Mouse (Mus musculus) liver, embryonic 14.5 days (tissue): ENCODE results near the gene Fgfr2. TPM values are rescaled to one million over a fixed set of nuclear protein-coding genes. Genes with fewer than 3 reads are reported as not detected.
"Not testable (repeated sequence)": the region's sequence is repeated elsewhere in the genome, so short reads cannot be mapped to it uniquely, and the experiment has no call there.

ENCODE experiments used
- ATAC-seq: fragments of 200-750 bp; cut with Nextera tagmentation; 2 replicates; pipeline ENCODE4 v1.8.0; 2017; ENCODE audit warnings: moderate number of reproducible peaks, mild to moderate bottlenecking, moderate library complexity; ENCODE audit not compliant: insufficient read depth
- DNase-seq, 3 experiments: peaks; one replicate each; pipeline ENCODE4 v3.0.0-alpha.2; 2012 to 2013; ENCODE audit warnings: low read depth in 3 of 3, low spot score in 3 of 3
- H3K27ac ChIP-seq: fragments of 300-500 bp; sonication (generic); 2 replicates; pipeline ENCODE4 v1.5.1; 2014; ENCODE audit warnings: moderate library complexity, mild to moderate bottlenecking, control low read depth, inconsistent platforms
- H3K27me3 ChIP-seq: fragments of 300-500 bp; sonication (generic); 2 replicates; pipeline ENCODE4 v1.6.1; 2014; ENCODE audit warnings: mild to moderate bottlenecking, low read length, moderate library complexity; ENCODE audit not compliant: control insufficient read depth, insufficient read depth
- H3K36me3 ChIP-seq: fragments of 300-500 bp; sonication (generic); replicated peaks from 2 replicates; pipeline ENCODE4 v1.6.1; 2014; ENCODE audit warnings: low read depth; ENCODE audit not compliant: control insufficient read depth, insufficient read depth
- H3K4me1 ChIP-seq, 2 experiments: fragments of 200-500 bp in 1 of 2; fragments of 300-500 bp in 1 of 2; sonication (generic) in 1 of 2; replicated peaks; 2 replicates each; pipeline ENCODE4 v1.6.1; 2012 to 2014; ENCODE audit warnings: antibody characterized with exemption in 1 of 2, inconsistent platforms in 1 of 2, low read length in 1 of 2; ENCODE audit not compliant: control insufficient read depth in 2 of 2, insufficient read depth in 2 of 2
- H3K4me2 ChIP-seq: fragments of 300-500 bp; sonication (generic); 2 replicates; pipeline ENCODE4 v1.6.1; 2014; ENCODE audit warnings: low read depth, mild to moderate bottlenecking, control low read depth, moderate library complexity
- H3K4me3 ChIP-seq, 2 experiments: fragments of 200-500 bp in 1 of 2; fragments of 300-500 bp in 1 of 2; sonication (generic) in 1 of 2; 2 replicates each; pipeline ENCODE4 v1.5.1; 2012 to 2014; ENCODE audit warnings: low read depth in 2 of 2, low read length in 2 of 2, mild to moderate bottlenecking in 2 of 2, control low read depth in 1 of 2, inconsistent platforms in 1 of 2, moderate library complexity in 1 of 2; ENCODE audit not compliant: insufficient read depth in 1 of 2
- H3K9ac ChIP-seq: fragments of 300-500 bp; sonication (generic); replicated peaks from 2 replicates; pipeline ENCODE4 v1.6.1; 2014; ENCODE audit warnings: mild to moderate bottlenecking, control low read depth, moderate library complexity
- H3K9me3 ChIP-seq: fragments of 300-500 bp; sonication (generic); 2 replicates; pipeline ENCODE4 v1.6.1; 2016; ENCODE audit warnings: low read length, mixed read lengths; ENCODE audit not compliant: control insufficient read depth
- CTCF ChIP-seq: IDR thresholded peaks from 2 replicates; pipeline ENCODE4 v1.5.1; 2016; ENCODE audit warnings: antibody characterized with exemption, low read depth, control low read depth
- EP300 ChIP-seq: IDR thresholded peaks from 2 replicates; pipeline ENCODE4 v1.6.1; 2016; ENCODE audit warnings: antibody characterized with exemption, low read depth
- WGBS: fragments of 180-500 bp; shearing (Covaris S2); extraction: QIAGEN DNeasy Blood & Tissue Kit; methylation state at CpG from one replicate; pipeline ENCODE4 v1.1.7; 2014; ENCODE audit not compliant: insufficient replicate concordance; 5-methylcytosine and 5-hydroxymethylcytosine counted together
- polyA plus RNA-seq, 2 experiments: library from polyadenylated mRNA; depleted of rRNA in 1 of 2; stranded (reverse) in 1 of 2; unstranded in 1 of 2; fragments of >200 nt; fragmentation: Nextera tagmentation in 1 of 2; extraction: Ambion mirVana in 1 of 2; gene quantifications; 2 replicates each; pipeline versions ENCODE4 v1.2.1 to v1.2.3; 2012 to 2014

Gene Fgfr2
- polyA plus RNA-seq, 2 experiments, result 7.9 to 8.8 TPM

- Histone ChIP-seq H3K27me3 (no peaks in the 10 kb centered on the region), H3K27ac (no peak overlapping the region), H3K4me2 (no peak overlapping the region), H3K36me3 (no peaks in the 10 kb centered on the region), H3K9ac (no peak overlapping the region), H3K9me3 (no peaks in the 10 kb centered on the region), H3K4me1 (peaks cover 0 to 5% of the 10 kb centered on the region in 2 experiments; a peak in 2 of 4 replicates), H3K4me3 (no peak overlapping the region)
- DNase-seq (no peak), ATAC-seq (no peak)
- TF ChIP-seq EP300 (no peak), CTCF (no peak)
- 66% methylated on average over 4 of the region's 4 CpGs for whole genome bisulfite sequencing
Measured at GRCm38 (mm10) chr7:132666516-132666915, 456.6 kb downstream of the Fgfr2 start.

DNA sequence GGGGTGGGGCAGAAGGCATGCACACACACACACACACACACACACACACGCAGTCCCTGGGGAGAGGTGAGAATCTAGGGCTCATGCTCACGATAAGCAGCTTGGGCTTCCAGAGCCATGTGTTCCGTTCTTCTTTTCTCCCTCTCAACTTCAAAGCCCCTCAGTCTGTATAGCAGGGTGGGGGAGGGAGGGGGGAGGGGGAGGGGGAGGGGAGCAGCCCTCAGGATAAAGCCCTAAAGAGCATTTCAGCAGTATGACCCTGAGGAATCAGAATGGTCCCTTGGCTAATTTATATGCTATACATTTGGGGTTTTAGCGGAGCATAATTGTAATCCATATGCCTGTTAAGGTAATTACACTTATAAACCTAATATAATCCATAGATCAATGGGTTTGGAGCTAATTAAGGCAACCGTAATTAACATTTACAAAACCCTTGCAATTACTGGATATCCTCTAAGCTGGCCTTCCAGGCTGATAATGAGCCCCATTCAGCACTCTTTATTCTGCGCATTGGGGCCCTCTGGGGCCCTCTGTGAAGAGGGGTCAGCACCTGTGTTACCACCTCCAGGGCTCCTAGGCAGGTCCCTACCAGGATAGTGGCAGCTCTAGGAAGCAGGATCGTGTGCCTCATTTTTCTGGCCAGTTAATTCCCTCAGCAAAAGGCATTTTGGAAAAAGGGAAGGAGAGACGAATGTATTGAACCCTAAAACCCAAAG lies 457.3 kb downstream of the Fgfr2 start:
- H3K27ac ChIP-seq, result no peak overlapping the region
- no peak for ATAC-seq
- TF ChIP-seq CTCF (no peak), EP300 (no peak)
- H3K36me3 ChIP-seq, result no peaks in the 10 kb centered on the region
- 71% methylated on average over 8 of the region's 8 CpGs for WGBS
- DNase-seq, result no peak
- H3K9ac ChIP-seq, result no peak overlapping the region
- H3K4me2 ChIP-seq, result no peak overlapping the region
- H3K4me1 ChIP-seq, result peaks cover 0 to 5% of the 10 kb centered on the region in 2 experiments; a peak in 2 of 4 replicates
- H3K4me3 ChIP-seq, result no peak overlapping the region
- H3K9me3 ChIP-seq, result no peaks in the 10 kb centered on the region
- no peaks in the 10 kb centered on the region for H3K27me3 ChIP-seq

DNA sequence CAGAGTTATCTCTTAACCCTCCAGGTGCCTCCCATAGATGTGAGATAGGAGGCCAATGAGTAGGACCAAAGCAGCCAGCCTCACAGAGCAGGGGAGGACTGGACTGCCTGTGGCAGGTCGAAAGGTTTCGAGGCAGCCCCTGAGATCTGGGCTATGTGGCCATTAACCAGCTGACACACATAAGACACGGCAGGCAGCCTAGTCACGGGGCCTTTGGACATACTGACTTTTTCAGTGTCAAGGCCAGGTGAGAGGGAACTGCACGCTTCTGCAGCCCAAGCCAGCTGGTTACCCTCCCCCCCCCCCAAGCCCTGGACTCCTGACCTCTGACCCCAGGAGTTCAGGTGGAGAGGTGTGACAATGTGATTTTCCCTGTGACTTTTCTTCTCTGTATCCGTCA lies 458.3 kb downstream of the Fgfr2 start:
- no peaks in the 10 kb centered on the region for H3K27me3 ChIP-seq
- H3K36me3 ChIP-seq, result no peaks in the 10 kb centered on the region
- DNase-seq (no peak), ATAC-seq (peak; percentile 28)
- TF ChIP-seq CTCF, result no peak
- no peak overlapping the region for H3K4me3 ChIP-seq
- H3K9me3 ChIP-seq, result no peaks in the 10 kb centered on the region
- H3K4me1 ChIP-seq, result peaks cover 0 to 8% of the 10 kb centered on the region in 2 experiments; a peak in 2 of 4 replicates
- no peak overlapping the region for H3K27ac ChIP-seq
- 73% methylated on average over 6 of the region's 6 CpGs for WGBS
- H3K4me2 ChIP-seq, result no peak overlapping the region
- H3K9ac ChIP-seq, result no peak overlapping the region

DNA sequence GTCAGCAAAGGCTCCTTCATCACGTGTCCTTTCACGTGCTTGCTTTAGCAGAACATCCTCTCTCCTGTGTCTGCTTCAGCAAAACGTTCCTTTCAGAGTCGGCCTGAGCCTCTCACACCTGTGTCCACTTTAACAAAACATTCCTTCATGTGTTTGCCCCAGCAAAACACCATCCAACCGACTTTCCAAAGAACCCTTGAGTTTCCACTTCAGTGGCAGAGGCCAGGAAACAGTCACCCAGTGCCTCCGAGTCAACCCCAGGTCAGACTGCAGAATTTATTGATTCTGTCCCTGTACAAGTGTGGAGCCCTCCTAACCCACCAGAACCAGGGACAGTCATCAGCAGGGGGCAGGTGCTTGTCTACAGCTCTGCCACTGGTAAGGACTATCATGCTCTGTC lies 460.3 kb downstream of the Fgfr2 start:
- H3K4me1 ChIP-seq, H3K27me3 ChIP-seq, H3K36me3 ChIP-seq, H3K9me3 ChIP-seq, H3K4me2 ChIP-seq, DNase-seq, ATAC-seq, H3K4me3 ChIP-seq, H3K27ac ChIP-seq, H3K9ac ChIP-seq: not testable (repeated sequence)
- whole genome bisulfite sequencing, result 61% methylated on average over 6 of the region's 6 CpGs

DNA sequence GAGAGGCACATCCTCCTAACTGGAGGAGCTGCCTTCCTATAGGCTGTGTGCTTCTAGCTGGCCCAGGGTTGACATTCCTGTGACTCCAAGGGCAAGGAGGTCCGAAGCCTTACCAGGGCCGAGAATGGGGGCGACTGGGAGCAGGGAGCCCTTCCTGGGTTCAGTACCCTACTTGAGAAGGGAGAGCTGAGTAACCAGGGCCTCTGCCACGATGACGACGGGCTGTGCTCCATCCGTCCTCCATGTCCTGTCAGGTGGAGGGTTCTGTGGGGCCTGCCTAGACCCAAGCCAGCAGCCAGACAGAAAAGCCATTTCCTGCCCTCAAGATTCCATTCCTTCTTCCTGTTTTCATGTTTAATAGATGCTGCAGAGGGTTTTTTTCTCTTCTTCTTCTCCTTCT lies 463.5 kb downstream of the Fgfr2 start:
- H3K27me3 ChIP-seq, result no peaks in the 10 kb centered on the region
- no peak overlapping the region for H3K27ac ChIP-seq
- H3K9me3 ChIP-seq, result no peaks in the 10 kb centered on the region
- H3K36me3 ChIP-seq, result no peaks in the 10 kb centered on the region
- ATAC-seq (no peak), DNase-seq (no peak)
- H3K4me2 ChIP-seq, result no peak overlapping the region
- 32% methylated on average over 7 of the region's 7 CpGs for WGBS
- no peak overlapping the region for H3K9ac ChIP-seq
- no peak overlapping the region for H3K4me3 ChIP-seq
- TF ChIP-seq EP300, result no peak
- no peak for TF ChIP-seq CTCF
- H3K4me1 ChIP-seq, result peaks cover 0 to 8% of the 10 kb centered on the region in 2 experiments; a peak in 2 of 4 replicates
